Mouse (Mus musculus): ENCODE measurements around the gene Mrps25. TPM values are rescaled to one million over a fixed set of nuclear protein-coding genes. Genes with fewer than 3 reads are reported as not detected.

Gene Mrps25
- polyA plus RNA-seq (2014; fragmentation: Illumina TruSeq; extraction: RNeasy Lipid Tissue Mini Kit (QIAGEN cat#74804); ENCODE audit: low read depth, low replicate concordance), result 14.2 TPM

GRCm38 (mm10) chr6:92183621-92184131, at the start of gene Mrps25:
TSS of gene Mrps25 (minus strand) at chr6:92184033.

GRCm38 (mm10) chr6:92214773-92215449, 31.1 kb upstream of the Mrps25 start, which contains the start of gene Rbsn:
TSS of gene Rbsn (minus strand) at chr6:92214925.

Other genes with a start within 250 kb of the Mrps25 start
- gene Fgd5, start 205.2 kb downstream of the Mrps25 start, polyA plus RNA-seq (2014; fragmentation: Illumina TruSeq; extraction: RNeasy Lipid Tissue Mini Kit (QIAGEN cat#74804); ENCODE audit: low read depth, low replicate concordance), result 13.6 TPM
- gene Nr2c2, start 92.6 kb downstream of the Mrps25 start, polyA plus RNA-seq (2014; fragmentation: Illumina TruSeq; extraction: RNeasy Lipid Tissue Mini Kit (QIAGEN cat#74804); ENCODE audit: low read depth, low replicate concordance), result 42.8 TPM
- 21.9 TPM for gene Rbsn, start 30.9 kb upstream of the Mrps25 start, polyA plus RNA-seq (2014; fragmentation: Illumina TruSeq; extraction: RNeasy Lipid Tissue Mini Kit (QIAGEN cat#74804); ENCODE audit: low read depth, low replicate concordance)
- gene Trh, start 60.6 kb upstream of the Mrps25 start, polyA plus RNA-seq (2014; fragmentation: Illumina TruSeq; extraction: RNeasy Lipid Tissue Mini Kit (QIAGEN cat#74804); ENCODE audit: low read depth, low replicate concordance), result not detected

All from adrenal gland, adult 10 weeks (tissue).